Mouse (Mus musculus) lung, adult 18-20 months (tissue): ENCODE data around the gene Olfr287.

Experiments used
- DNase-seq, 2 experiments: peaks; one replicate each; pipeline ENCODE4 v3.0.0; 2022; ENCODE audit warnings: mixed read lengths in 2 of 2

Olfr287 gene

GRCm38 (mm10) chr15:98167645-98168621 is 52.9 kb downstream of the Olfr287 start:
- DNase-seq: peak; percentile 45 to 62

- DNase-seq: no peak
Observed at GRCm38 (mm10) chr15:98166963-98167644, 53.8 kb downstream of the Olfr287 start, which contains the start of gene Ccdc184. Gene Ccdc184 (plus strand): TSS chr15:98167158.

- no peak for DNase-seq
Observed at GRCm38 (mm10) chr15:98165525-98165924, 55.3 kb downstream of the Olfr287 start, which contains the start of gene Asb8. Gene Asb8 (minus strand): TSS chr15:98165625.

- no peak for DNase-seq
Observed at GRCm38 (mm10) chr15:98162561-98162960, 58.3 kb downstream of the Olfr287 start.

- peak in 1 of 2 experiments; percentile 14 for DNase-seq
Observed at GRCm38 (mm10) chr15:98161026-98161805, 59.6 kb downstream of the Olfr287 start.

GRCm38 (mm10) chr15:98157253-98157652 is 63.6 kb downstream of the Olfr287 start:
- no peak for DNase-seq
